Mouse (Mus musculus): ENCODE results near the gene Mns1.
A peak's percentile ranks its signal among the peaks of the same experiment; 100 is the strongest.

Gene Mns1

DNA sequence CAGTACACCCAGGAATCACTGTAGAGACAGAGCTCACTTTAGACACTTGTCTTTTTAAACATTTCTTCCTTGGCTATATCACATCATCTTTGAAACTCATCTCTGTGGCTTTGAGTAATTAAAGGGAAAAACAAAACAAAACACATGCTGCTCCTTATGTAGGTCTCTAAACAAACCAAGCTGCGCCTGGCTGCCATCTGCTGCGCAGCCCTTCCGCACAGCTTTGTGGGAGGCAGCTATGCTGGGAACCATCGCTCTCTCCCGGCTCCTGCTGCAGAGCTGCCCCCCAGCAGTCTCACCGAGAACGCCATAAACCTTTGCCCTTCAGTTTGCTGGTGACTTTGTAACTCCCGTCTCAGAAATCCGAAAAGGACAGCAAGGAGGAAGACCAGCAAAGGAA lies 37.7 kb downstream of the Mns1 start:
- no peak for DNase-seq (ENCODE audit: low spot score)

DNA sequence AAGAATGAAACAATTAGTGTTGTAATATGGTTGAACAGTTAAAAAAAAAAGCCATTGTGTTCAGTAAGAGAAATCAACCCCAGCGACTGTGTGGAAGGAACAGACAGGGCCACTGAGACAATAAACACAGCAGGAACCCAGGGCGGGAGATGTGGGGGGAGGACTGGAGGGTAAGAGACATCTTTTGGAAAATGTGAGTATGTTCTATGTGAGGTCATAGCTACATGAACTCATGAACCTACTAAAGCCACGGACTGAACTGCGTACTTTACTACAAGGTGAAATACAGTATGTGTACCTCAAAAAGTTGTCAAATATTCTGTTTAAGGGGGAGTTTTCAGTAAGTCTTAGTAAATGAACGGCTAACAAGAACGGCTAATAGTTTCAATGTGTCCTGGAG lies 39.5 kb downstream of the Mns1 start:
- DNase-seq (ENCODE audit: low spot score), result no peak

DNA sequence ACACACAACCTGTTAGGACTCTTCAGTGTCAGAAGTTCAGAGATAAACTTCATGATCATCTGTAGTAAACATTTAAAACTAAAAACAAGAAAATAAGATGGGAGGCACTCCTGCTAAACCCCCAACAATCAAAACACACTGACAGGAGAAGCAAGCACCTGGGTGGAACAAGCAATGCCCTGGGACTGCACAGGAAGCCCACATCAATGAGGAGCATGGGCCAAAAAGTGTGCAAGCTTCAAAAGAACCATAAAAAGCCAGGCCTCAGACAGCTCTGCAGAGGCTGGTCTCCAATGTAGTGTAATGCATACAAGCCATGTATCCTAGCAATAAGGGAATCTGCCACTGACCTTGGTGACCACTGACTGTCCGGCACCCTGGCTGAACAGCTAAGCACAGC lies 41.5 kb downstream of the Mns1 start:
- DNase-seq (ENCODE audit: low spot score), result no peak

DNA sequence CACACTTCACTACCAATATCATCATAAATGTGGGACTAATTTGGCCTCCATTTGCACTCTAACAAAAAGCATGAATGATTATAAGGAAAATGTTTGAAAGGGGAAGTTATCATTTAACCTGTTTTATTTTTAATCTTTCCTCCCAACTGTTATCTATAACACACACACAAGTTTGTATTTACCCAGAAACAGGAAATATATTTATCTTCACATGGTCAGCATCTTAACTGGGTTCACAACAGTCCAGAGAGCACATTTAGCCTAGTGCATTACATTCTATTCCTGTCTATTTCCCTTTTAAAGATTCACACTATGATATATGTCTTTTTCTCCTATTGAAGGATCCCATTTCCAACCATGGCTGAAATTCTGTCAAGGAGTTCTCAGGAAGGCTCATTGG lies 50.7 kb downstream of the Mns1 start:
- DNase-seq (ENCODE audit: low spot score), result no peak

DNA sequence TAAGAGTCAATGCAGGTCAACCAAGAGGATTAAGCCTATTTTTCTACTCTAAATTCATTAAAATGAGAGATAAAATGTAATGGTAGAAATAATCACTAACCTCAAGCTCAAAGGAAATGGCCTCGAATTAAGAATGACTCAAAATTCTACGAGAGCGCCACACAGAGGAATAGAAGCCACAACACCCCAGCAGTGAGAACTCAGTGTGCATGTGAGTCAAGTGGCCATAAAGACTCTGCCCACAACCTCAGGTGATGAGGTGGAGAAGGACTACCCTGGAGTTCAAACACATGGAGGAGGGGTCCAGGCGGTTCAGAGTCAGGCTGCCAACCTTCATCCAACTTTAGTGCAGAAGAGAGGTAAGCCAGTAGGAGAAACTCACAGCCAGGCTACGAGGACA lies 51.3 kb downstream of the Mns1 start:
- DNase-seq (ENCODE audit: low spot score), result no peak

DNA sequence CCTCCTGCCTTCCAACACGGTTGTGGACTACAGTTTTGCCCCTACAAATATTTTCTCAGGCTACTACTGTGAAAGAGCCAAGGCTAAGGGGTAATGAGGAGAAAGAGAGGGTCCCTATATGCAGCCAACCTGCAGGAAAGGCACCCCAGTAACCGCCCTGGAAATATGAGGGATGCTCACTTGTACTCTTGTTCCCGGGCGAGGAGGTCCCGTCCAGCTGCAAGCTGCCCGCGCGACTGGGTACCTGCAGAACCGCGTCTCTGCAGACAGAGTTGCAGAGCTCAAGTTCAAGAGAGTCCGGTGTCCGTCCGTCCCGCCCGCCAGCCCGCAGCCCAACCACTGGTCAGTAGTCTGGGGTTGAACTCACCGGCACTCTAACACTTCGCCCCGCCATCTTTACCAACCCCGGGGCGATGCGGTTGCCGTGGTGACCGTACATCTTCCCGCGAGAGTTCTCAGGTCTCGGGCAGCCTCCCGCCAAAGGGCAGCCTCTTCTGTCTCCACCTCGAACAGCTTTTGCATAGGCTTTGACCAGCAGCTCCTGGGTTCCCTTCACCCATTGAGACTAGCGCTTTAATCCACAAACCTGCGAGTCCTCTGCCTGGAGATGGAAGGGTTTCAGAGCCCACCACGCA lies 53.9 kb downstream of the Mns1 start:
- peak; percentile 95 for DNase-seq (ENCODE audit: low spot score)

DNA sequence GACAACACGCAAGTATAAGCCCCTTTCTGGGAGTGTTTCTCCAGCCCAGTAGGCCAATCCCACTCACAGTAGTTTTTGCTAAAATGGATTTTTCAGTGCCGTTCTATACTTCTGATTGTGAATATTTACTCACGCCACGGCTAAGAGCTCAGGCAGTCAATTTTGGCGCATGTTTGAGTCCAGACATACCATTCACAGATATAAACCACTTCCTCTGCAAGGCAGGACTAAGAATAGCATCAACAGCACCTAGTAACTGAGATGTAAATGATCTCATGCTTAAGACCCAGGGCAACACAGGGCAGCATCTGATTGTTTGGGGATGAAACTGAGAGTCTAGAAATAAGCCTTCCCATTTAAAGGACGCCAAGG lies 54.4 kb downstream of the Mns1 start, which contains the start of gene Tex9:
Gene Tex9 (minus strand): TSS at position 19 of the 372 bp plus-strand sequence.
- no peak for DNase-seq (ENCODE audit: low spot score)

DNA sequence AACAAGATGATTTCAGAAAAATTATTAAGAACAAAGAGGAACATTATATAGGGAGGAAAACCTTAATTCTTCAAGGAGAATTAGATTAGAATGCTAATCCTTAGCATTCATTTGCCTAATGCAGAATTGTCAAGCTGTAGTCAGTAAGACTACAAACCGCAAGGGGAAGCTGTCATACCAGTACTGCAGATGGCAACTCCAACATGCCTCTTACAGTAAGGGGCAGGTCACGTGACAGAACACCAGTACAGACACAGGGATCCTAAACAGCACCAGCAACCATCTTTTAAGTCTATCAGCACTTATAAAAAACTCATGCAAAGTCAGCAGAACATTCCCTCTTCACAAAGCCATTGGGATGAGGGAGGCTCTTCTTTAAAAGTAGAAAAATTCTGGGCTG lies 55.7 kb downstream of the Mns1 start:
- no peak for DNase-seq (ENCODE audit: low spot score)

DNA sequence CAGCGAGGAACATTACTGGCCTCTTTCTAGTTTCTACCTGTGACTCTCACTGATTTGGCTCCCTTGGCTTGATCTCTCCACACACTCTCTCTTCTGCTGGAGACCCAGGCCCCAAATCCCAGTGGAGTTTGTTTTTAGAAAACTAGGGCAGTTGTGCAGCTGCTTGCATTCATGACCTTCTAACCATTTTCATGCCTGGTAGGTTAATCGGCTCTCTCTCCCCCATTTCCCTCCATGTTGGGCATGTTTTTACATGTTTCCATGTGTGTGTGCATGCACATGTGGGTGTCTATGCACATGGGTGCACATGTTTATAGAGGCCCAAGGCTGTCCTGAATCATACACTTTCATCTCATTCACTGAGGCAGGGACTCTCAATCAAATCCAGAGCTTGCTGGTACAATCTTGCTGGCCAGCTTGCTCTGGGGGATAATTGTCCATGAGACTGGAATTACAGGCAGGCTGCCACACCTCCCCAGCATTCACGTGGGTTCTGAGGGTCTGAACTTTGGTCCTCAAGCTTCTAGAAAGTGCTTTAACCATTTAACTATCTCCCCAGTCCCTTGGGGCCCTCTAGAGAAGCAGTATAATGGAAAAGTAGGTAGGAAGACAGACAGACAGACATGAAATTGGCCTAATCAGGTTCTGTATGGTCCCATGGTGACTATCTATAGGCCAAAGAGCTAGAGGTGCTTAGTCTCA lies 56.3 kb downstream of the Mns1 start:
- no peak for DNase-seq (ENCODE audit: low spot score)

DNA sequence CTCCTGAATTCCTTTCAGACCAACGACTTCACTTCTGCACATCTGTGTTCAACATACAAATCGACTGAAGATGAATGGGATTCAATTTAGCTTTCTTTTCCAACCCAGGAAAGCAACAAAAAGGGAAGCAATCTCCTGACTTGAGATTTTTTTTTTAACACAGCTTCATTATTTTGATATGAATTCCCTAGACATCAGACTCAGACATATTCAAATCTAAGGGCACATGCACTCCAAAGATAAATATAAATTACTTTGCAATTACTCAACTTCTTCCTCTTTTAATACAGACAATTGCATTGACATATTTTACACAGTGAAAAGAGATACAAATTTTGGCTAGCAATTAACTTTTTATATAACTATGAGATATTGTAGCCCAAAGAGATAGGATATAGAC lies 58.9 kb downstream of the Mns1 start:
- no peak for DNase-seq (ENCODE audit: low spot score)

DNA sequence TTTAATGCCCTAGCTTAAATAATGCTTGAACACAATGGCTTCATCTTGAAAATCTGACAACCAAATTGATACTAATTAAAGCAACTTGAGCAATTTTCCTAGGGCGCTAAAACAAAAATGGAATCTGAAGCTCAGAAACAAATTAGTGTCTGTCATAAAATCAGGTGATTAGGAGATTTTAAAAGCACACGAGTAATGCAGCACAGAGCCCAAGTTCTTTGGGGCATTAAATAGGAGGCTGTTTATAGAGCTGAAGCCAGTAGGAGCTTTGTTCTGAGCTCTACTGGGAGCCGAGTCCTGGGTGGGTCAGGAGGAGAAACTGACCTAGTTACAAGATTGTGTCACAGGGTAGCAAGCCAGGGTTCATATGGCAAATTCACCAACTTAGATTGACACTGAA lies 59.4 kb downstream of the Mns1 start:
- no peak for DNase-seq (ENCODE audit: low spot score)

Measured in testis, postnatal 10 days (tissue).